Mouse (Mus musculus) E14TG2a.4 (cell line): ENCODE results near the gene Gpld1.

ENCODE experiments used
- CTCF ChIP-seq: conservative IDR thresholded peaks from 2 replicates; pipeline ENCODE4 v1.5.1; 2014; ENCODE audit warnings: low read length
- POU5F1 ChIP-seq: IDR thresholded peaks from 2 replicates; pipeline ENCODE4 v1.6.1; 2014; ENCODE audit warnings: low read length, borderline replicate concordance

DNA sequence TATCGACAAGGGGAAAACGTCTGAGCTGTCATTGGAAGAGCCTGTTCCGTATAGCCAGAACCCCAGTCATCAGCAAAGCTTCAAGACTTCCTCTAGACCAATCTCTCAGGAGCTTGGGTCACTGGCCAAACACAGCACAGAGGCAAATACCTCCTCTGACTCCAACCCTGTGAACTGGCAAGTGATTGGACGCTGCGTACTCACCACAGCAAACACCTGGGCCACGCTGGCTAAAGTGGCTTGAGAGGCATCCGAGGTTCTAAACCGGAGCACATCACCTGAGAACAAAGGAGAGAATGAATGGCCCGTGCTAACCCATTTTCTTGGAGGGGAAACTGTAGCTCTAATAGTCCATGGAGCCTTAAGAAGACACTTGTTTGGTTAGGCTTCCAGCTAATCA is 75.4 kb downstream of the Gpld1 start:
- TF ChIP-seq CTCF (no peak), POU5F1 (no peak)
